17 mouse cellular contexts compared by ENCODE assay signal in genomic region chr14:114587367-114588064, GRCm38 (mm10).
DNase-seq lines count a peak whose midpoint lies in the region; ATAC-seq lines count a peak whose summit lies in the region.
"Had no signal": no experiment of that assay in that cellular context is flagged by ENCODE, and none has a peak within 500 bp of the region (broad histone marks: within the 10 kb centered on the region; RNA-seq: fewer than 3 reads in every experiment).

No protein-coding gene starts in this region.

- no peaks in the 10 kb centered on the region for H3K36me3 ChIP-seq in neural tube, embryonic 11.5 days (ENCODE audit: control insufficient read depth, insufficient read depth, low read length)
- no peaks in the 10 kb centered on the region for H3K36me3 ChIP-seq in heart, embryonic 10.5 days
- H3K36me3 ChIP-seq: heart, embryonic 13.5 days had no signal

- DNase-seq in cerebellum, postnatal 10 days: peak; percentile 14 to 38
- no peak for DNase-seq in cerebellum, postnatal 36 days
- DNase-seq in neural tube, embryonic 11.5 days (ENCODE audit: low spot score): peak; percentile 29
- no peak for DNase-seq in neural tube, embryonic 10.5 days (ENCODE audit: extremely low spot score, low spot score)
- DNase-seq in mesoderm, embryonic 11.5 days (ENCODE audit: low read depth, low spot score): peak; percentile 47
- no peak for DNase-seq in heart, embryonic 10.5 days (ENCODE audit: low spot score)
- no peak for DNase-seq in spleen, adult 18-20 months
- no peak for DNase-seq in adrenal gland, postnatal 4 days (ENCODE audit: low spot score in 2 of 2)
- DNase-seq: cerebellum, adult 11-12 months; gastrocnemius, postnatal 25 days; kidney, adult 9 months; liver; lung, embryonic 14.5 days; right cerebral cortex, postnatal 14 days had no signal

- no peaks in the 10 kb centered on the region for H3K9me3 ChIP-seq in neural tube, embryonic 11.5 days (ENCODE audit: control insufficient read depth, low read length)
- H3K9me3 ChIP-seq in heart, embryonic 10.5 days: no peaks in the 10 kb centered on the region
- H3K9me3 ChIP-seq: heart, embryonic 13.5 days had no signal

- H3K4me3 ChIP-seq in neural tube, embryonic 11.5 days (ENCODE audit: low read depth, low read length): no peak overlapping the region
- no peak overlapping the region for H3K4me3 ChIP-seq in heart, embryonic 10.5 days
- H3K4me3 ChIP-seq: heart, embryonic 13.5 days had no signal

- H3K27ac ChIP-seq in neural tube, embryonic 11.5 days (ENCODE audit: low read depth, low read length): no peak overlapping the region
- no peak overlapping the region for H3K27ac ChIP-seq in heart, embryonic 10.5 days
- H3K27ac ChIP-seq: heart, embryonic 13.5 days had no signal

- 15% methylated on average over 4 of the region's 4 CpGs for WGBS in neural tube, embryonic 11.5 days
- 56% methylated on average over 4 of the region's 4 CpGs for WGBS in heart, embryonic 10.5 days

- H3K4me2 ChIP-seq in neural tube, embryonic 11.5 days (ENCODE audit: low read depth): no peak overlapping the region
- H3K4me2 ChIP-seq: heart, embryonic 13.5 days; lung, embryonic 14.5 days had no signal

- no peaks in the 10 kb centered on the region for H3K4me1 ChIP-seq in neural tube, embryonic 11.5 days (ENCODE audit: control insufficient read depth, insufficient read depth, low read length)
- no peaks in the 10 kb centered on the region for H3K4me1 ChIP-seq in heart, embryonic 10.5 days
- H3K4me1 ChIP-seq: heart, embryonic 13.5 days had no signal

- no peaks in the 10 kb centered on the region for H3K27me3 ChIP-seq in neural tube, embryonic 11.5 days (ENCODE audit: control insufficient read depth, insufficient read depth, low read length)
- no peaks in the 10 kb centered on the region for H3K27me3 ChIP-seq in heart, embryonic 10.5 days (ENCODE audit: insufficient read depth, poor library complexity, severe bottlenecking)
- H3K27me3 ChIP-seq: CH12.LX; heart, embryonic 13.5 days had no signal

- ATAC-seq in neural tube, embryonic 11.5 days (ENCODE audit: insufficient read depth, low FRiP score, low TSS enrichment): peak; percentile 91
- ATAC-seq: activated CD4-positive, CD25-positive, alpha-beta regulatory T cell, adult 4 months had no signal

- H3K9ac ChIP-seq in neural tube, embryonic 11.5 days (ENCODE audit: low read length): no peak overlapping the region
- H3K9ac ChIP-seq: heart, embryonic 13.5 days; lung, embryonic 14.5 days had no signal

Comparison
In these comparisons a context has a peak if more than half of its experiments do, and no peak if none do; other contexts are left out.
1. DNase-seq: peak in cerebellum, postnatal 10 days (2 of 2), neural tube, embryonic 11.5 days (single experiment) and mesoderm, embryonic 11.5 days (single experiment); none in cerebellum, postnatal 36 days (0 of 2), neural tube, embryonic 10.5 days (single experiment), heart, embryonic 10.5 days (single experiment), spleen, adult 18-20 months (0 of 2) and adrenal gland, postnatal 4 days (0 of 2).